Mouse (Mus musculus) retina, adult 2 months (tissue): ENCODE results near the gene Olfr573-ps1.
A peak's percentile ranks its signal among the peaks of the same experiment; 100 is the strongest.

Experiments used
- DNase-seq: peaks from one replicate; pipeline ENCODE4 v3.0.0-alpha.2; 2012; ENCODE audit warnings: low read depth, low spot score

Olfr573-ps1 gene

GRCm38 (mm10) chr7:102942475-102942874, at the start of gene Olfr573-ps1:
Gene Olfr573-ps1, minus strand, starts transcription at chr7:102942575.
- DNase-seq: no peak

- no peak for DNase-seq
Measured at GRCm38 (mm10) chr7:102989224-102989623, 46.8 kb upstream of the Olfr573-ps1 start, which contains the start of gene Olfr578. Gene Olfr578, minus strand, starts transcription at chr7:102989324.

GRCm38 (mm10) chr7:102975843-102976242, 33.5 kb upstream of the Olfr573-ps1 start, which contains the start of gene Olfr577:
Gene Olfr577, minus strand, starts transcription at chr7:102975943.
- DNase-seq: no peak

GRCm38 (mm10) chr7:102974399-102974798, 32.0 kb upstream of the Olfr573-ps1 start:
- DNase-seq: no peak

- DNase-seq: no peak
Measured at GRCm38 (mm10) chr7:102962360-102962759, 20.0 kb upstream of the Olfr573-ps1 start, which contains the start of gene Olfr576. Gene Olfr576, plus strand, starts transcription at chr7:102962660.

GRCm38 (mm10) chr7:102958593-102958992, 16.2 kb upstream of the Olfr573-ps1 start, which contains the start of gene Olfr575:
Gene Olfr575, minus strand, starts transcription at chr7:102958775.
- DNase-seq: no peak

- DNase-seq: no peak
Measured at GRCm38 (mm10) chr7:102958137-102958536, 15.8 kb upstream of the Olfr573-ps1 start.

- DNase-seq: no peak
Measured at GRCm38 (mm10) chr7:102950732-102951131, 8.4 kb upstream of the Olfr573-ps1 start.

GRCm38 (mm10) chr7:102948167-102948566, 5.8 kb upstream of the Olfr573-ps1 start, which contains the start of gene Olfr574:
Gene Olfr574, plus strand, starts transcription at chr7:102948467.
- no peak for DNase-seq

GRCm38 (mm10) chr7:102943417-102943816, 1.0 kb upstream of the Olfr573-ps1 start:
- no peak for DNase-seq

GRCm38 (mm10) chr7:102927105-102927504, 15.3 kb downstream of the Olfr573-ps1 start:
- DNase-seq: no peak

- no peak for DNase-seq
Measured at GRCm38 (mm10) chr7:102924109-102924508, 18.3 kb downstream of the Olfr573-ps1 start, which contains the start of gene Olfr572. Gene Olfr572, plus strand, starts transcription at chr7:102924409.

- DNase-seq: peak; percentile 33
Measured at GRCm38 (mm10) chr7:102919632-102920031, 22.7 kb downstream of the Olfr573-ps1 start.

- no peak for DNase-seq
Measured at GRCm38 (mm10) chr7:102917032-102917875, 25.1 kb downstream of the Olfr573-ps1 start, which contains the start of gene Olfr571. Gene Olfr571, minus strand, starts transcription at chr7:102917536.

- no peak for DNase-seq
Measured at GRCm38 (mm10) chr7:102916405-102916804, 26.0 kb downstream of the Olfr573-ps1 start.

- DNase-seq: no peak
Measured at GRCm38 (mm10) chr7:102915261-102915660, 27.1 kb downstream of the Olfr573-ps1 start.
